Mouse (Mus musculus) embryo, embryonic 11 days (tissue): ENCODE results near the gene Sept3.
A peak's percentile ranks its signal among the peaks of the same experiment; 100 is the strongest.

ENCODE experiments used
- DNase-seq: peaks from one replicate; pipeline ENCODE4 v3.0.0-alpha.2; 2015

The Sept3 gene

DNA sequence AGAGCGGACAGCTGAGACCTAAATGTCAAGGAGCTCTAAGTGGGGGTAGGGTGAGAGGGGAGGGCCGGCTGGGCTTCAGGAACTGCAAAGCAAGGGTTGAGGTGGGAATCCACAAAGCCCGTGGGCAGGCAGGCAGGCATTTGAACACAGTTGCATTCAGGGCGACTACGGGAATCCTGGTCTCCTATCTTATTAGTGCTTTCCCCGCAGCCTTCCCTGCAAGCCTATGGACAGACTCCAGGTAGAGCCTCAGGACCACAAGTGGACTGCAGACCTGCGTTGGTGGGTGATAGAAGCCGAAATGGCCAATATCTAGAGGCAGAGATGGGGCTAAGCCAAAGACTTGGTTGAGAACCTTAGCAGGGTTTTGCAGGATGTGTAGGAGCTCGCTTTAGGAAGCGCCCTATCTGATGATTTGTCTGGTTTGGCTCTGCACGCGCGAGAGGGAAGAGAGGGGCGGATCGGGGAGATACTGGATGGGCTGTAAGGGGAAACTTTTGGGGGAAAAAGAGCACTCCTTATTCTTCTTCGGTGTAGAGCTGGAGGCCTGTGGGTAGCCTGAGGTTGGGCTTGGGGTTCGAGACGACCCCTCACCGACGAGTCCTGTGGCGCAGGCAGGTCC, 65.8 kb downstream of the Sept3 start:
- no peak for DNase-seq

DNA sequence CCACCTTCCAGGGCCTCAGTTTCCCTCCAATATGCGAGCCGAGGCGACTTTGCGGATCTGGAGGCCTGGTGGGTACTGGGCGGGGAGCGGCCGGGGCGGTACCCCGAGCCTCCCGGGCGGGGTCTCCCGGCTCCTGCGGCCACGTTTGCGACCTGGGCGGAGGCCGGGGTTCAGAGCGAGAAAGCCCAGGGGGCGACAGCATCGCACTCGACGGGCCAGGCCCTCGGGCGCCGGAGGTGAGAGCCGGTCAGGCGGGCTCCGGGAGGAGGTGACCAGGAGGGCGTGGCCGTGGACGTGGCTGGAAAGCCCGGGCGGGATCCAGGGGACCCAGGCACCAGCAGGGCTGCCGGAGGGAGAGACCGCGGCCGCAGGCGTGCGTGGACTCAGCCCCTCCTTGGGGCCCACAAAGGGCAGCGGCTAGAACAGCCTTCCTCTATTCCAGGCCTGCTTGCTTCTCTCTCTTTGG, 66.4 kb downstream of the Sept3 start:
- DNase-seq: peak; percentile 64

DNA sequence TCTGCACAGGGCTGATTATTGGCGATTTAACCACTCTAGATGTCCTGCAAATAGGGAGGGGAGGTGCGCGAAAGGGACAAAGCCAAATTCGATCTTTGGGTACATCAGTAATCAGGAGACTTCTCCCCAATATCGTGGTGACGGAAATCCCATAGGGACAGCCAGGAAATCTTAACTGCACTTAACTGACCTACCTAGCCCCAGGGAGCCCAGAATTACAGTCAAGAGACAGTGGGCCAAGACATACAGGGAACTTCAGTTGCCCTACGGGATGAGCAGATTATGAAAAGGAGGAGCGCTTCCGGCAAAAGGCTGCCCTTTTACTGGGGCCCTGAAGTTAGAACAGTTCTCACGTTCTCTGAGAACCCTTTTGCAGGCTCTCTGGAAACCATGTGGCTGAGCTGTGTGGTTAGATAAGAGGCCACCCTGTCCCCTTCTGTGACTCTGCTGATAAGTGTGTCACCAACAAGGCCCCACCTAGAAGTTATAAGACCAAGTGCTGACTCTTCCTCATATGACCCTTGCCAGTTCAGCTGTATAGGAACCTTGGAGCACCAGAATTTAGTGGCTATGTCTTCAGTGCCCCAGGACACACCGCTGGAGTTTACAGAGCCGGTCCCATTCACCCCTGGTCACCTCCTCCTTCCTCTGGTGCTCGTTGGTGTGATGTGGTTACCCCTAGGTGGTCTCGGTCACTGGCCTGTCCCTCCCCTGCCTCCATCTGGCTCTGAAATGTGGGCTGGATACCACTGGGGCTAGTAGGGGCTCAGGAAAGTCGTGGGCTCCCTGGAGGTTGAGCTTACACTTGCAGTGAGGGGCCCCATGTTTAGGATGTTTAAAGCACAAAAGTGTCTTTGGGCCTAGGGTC, 67.2 kb downstream of the Sept3 start:
- DNase-seq: no peak

DNA sequence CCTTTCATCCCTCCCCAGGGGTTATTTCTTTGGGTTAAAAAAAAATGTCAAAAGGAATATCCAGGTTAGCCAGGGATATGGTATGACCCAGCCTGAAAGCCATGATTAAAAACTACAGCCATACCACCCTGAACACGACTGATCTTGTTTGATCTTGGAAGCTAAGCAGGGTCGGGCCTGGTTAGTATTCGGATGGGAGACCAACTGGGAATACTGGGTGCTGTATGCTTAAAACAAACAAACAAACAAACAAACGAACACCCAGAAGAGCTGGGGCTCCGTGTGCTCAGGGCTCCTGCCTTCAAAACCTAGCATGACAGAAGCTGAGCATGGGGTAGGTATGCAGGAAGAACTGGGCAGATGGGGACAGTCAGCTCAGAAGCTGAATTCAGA, 67.8 kb downstream of the Sept3 start:
- DNase-seq: no peak

DNA sequence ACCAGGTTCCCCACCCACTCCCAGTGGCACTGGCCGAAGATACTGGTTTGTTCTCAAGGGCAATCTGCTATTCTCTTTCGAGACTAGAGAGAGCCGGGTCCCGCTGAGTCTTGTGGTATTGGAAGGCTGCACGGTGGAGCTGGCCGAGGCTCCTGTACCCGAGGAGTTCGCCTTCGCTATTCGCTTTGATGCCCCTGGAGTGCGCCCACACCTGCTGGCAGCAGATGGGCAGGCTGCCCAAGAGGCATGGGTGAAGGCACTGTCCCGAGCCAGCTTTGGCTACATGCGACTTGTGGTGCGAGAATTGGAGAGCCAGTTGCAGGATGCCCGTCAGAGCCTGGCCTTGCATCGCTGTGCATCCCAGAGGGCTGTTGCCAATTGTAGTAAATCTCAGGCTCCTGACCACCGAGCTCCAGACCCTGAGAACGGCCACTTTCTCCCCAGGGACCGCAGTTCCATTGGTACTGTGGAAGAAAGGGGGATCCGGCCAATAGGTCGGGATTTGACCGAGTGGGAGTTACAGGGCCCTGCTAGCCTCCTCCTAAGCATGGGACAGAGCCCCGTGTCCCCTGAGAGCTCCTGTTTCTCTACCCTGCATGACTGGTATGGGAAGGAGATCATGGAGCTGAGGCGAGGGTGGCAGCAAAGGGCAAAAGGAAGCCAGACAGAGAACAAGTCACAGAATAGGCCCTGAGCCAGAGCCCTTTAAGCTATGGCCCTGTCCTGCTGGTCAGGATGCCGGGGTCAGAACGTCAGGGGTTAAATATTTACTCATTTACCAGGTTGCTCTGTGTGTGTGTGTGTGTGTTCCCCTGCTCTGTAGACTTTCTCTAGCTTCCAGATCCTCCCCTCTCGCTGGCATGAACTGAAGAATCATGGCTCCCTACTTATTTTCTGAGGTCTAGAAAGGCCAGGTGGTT, 68.9 kb downstream of the Sept3 start:
- DNase-seq: no peak
